Comparison of ENCODE assay signal across 27 mouse cellular contexts in genomic region chr10:50311989-50312388, GRCm38 (mm10).
DNase-seq lines count a peak whose midpoint lies in the region; ATAC-seq and TF ChIP-seq lines count a peak whose summit lies in the region.
"Had no signal": no experiment of that assay in that cellular context is flagged by ENCODE, and none has a peak within 500 bp of the region (broad histone marks: within the 10 kb centered on the region; RNA-seq: fewer than 3 reads in every experiment).

No protein-coding gene starts in this region.

- H3K4me1 ChIP-seq in midbrain, embryonic 14.5 days (ENCODE audit: control insufficient read depth, insufficient read depth, low read length) = no peaks in the 10 kb centered on the region
- H3K4me1 ChIP-seq in midbrain, postnatal 0 days (ENCODE audit: insufficient read depth, low read length) = no peaks in the 10 kb centered on the region
- H3K4me1 ChIP-seq: embryonic facial prominence, embryonic 10.5 days; embryonic facial prominence, embryonic 12.5 days; forebrain, embryonic 10.5 days; forebrain, embryonic 12.5 days had no signal

- no peak overlapping the region for H3K4me3 ChIP-seq in midbrain, embryonic 14.5 days (replicated peaks; ENCODE audit: low read depth, low read length)
- no peak overlapping the region for H3K4me3 ChIP-seq in midbrain, postnatal 0 days (ENCODE audit: low read depth, low read length)
- H3K4me3 ChIP-seq: embryonic facial prominence, embryonic 10.5 days; embryonic facial prominence, embryonic 12.5 days; forebrain, embryonic 10.5 days; forebrain, embryonic 12.5 days had no signal

- DNase-seq in midbrain, embryonic 14.5 days = no peak
- DNase-seq in midbrain, postnatal 0 days (ENCODE audit: low spot score) = no peak
- no peak for DNase-seq in ovary, postnatal 14 days (ENCODE audit: low spot score)
- DNase-seq in left cerebral cortex, adult 8-10 months (ENCODE audit: low spot score in 2 of 2) = no peak
- DNase-seq in right cerebral cortex, postnatal 36 days (ENCODE audit: low spot score in 2 of 2) = no peak
- DNase-seq: adrenal gland, adult 8-10 months; adrenal gland, postnatal 14 days; adrenal gland, postnatal 36 days; B cell, adult 2 months; cerebellum, adult 11-12 months; cerebellum, adult 8-10 months; cerebellum, adult 9-11 months; cerebellum, postnatal 36 days had no signal

- ATAC-seq in midbrain, embryonic 14.5 days (ENCODE audit: low FRiP score, low TSS enrichment) = 0 out of 2 replicates have a peak, but pooled peaks have one; percentile 17
- no peak for ATAC-seq in midbrain, postnatal 0 days (ENCODE audit: low FRiP score)
- peak; percentile 81; the same call in 1 of the 2 replicates for ATAC-seq in common myeloid progenitor, adult 5-6 weeks (replicated peaks; ENCODE audit: low read depth, poor library complexity, severe bottlenecking)
- ATAC-seq in hematopoietic stem cell, adult 5-6 weeks (replicated peaks in 1 of 2; ENCODE audit: insufficient read depth in 1 of 2, low FRiP score in 2 of 2, low TSS enrichment in 1 of 2, low read depth in 1 of 2, poor library complexity in 2 of 2, severe bottlenecking in 2 of 2) = peak; percentile 64 to 68
- 0 out of 2 replicates have a peak, but pooled peaks have one; percentile 13 for ATAC-seq in monocyte, adult 5-6 weeks (replicated peaks; ENCODE audit: insufficient number of reproducible peaks, low FRiP score, low TSS enrichment, poor library complexity, severe bottlenecking)
- ATAC-seq: activated CD4-positive, CD25-positive, alpha-beta regulatory T cell, adult 4 months; CD4-positive, CD25-positive, alpha-beta regulatory T cell, adult 4 months; forebrain, embryonic 14.5 days; forebrain, embryonic 16.5 days; Patski had no signal

- H3K36me3 ChIP-seq in midbrain, embryonic 14.5 days (ENCODE audit: control insufficient read depth, insufficient read depth, low read length) = no peaks in the 10 kb centered on the region
- H3K36me3 ChIP-seq in midbrain, postnatal 0 days (ENCODE audit: insufficient read depth, low read length) = no peaks in the 10 kb centered on the region
- H3K36me3 ChIP-seq: embryonic facial prominence, embryonic 10.5 days; embryonic facial prominence, embryonic 12.5 days; forebrain, embryonic 10.5 days; forebrain, embryonic 12.5 days; G1E had no signal

- no peak overlapping the region for H3K9ac ChIP-seq in midbrain, embryonic 14.5 days (replicated peaks; ENCODE audit: low read length)
- no peak overlapping the region for H3K9ac ChIP-seq in midbrain, postnatal 0 days (replicated peaks; ENCODE audit: low read length, poor library complexity, severe bottlenecking)
- H3K9ac ChIP-seq: embryonic facial prominence, embryonic 12.5 days; forebrain, embryonic 12.5 days had no signal

- H3K9me3 ChIP-seq in midbrain, embryonic 14.5 days (ENCODE audit: control insufficient read depth, low read length) = no peaks in the 10 kb centered on the region
- H3K9me3 ChIP-seq in midbrain, postnatal 0 days (ENCODE audit: low read length) = no peaks in the 10 kb centered on the region
- H3K9me3 ChIP-seq: embryonic facial prominence, embryonic 10.5 days; embryonic facial prominence, embryonic 12.5 days; forebrain, embryonic 10.5 days; forebrain, embryonic 12.5 days; G1E had no signal

- H3K4me2 ChIP-seq in midbrain, embryonic 14.5 days (ENCODE audit: low read length) = no peak overlapping the region
- no peak overlapping the region for H3K4me2 ChIP-seq in midbrain, postnatal 0 days (ENCODE audit: low read depth, low read length, poor library complexity, severe bottlenecking)
- H3K4me2 ChIP-seq: embryonic facial prominence, embryonic 12.5 days; forebrain, embryonic 12.5 days had no signal

- H3K27me3 ChIP-seq in midbrain, embryonic 14.5 days (ENCODE audit: control insufficient read depth, insufficient read depth, low read length) = no peaks in the 10 kb centered on the region
- H3K27me3 ChIP-seq in midbrain, postnatal 0 days (ENCODE audit: insufficient read depth, low read length) = no peaks in the 10 kb centered on the region
- H3K27me3 ChIP-seq: CH12.LX; embryonic facial prominence, embryonic 12.5 days; forebrain, embryonic 12.5 days; Patski had no signal

- no peak for TF ChIP-seq CTCF in midbrain, postnatal 0 days (IDR thresholded peaks at IDR 0.05)

- H3K27ac ChIP-seq in midbrain, embryonic 14.5 days (replicated peaks; ENCODE audit: low read depth, low read length) = no peak overlapping the region
- no peak overlapping the region for H3K27ac ChIP-seq in midbrain, postnatal 0 days (ENCODE audit: low read depth, low read length)
- H3K27ac ChIP-seq: embryonic facial prominence, embryonic 10.5 days; embryonic facial prominence, embryonic 12.5 days; forebrain, embryonic 10.5 days; forebrain, embryonic 12.5 days had no signal
